Mouse (Mus musculus): ENCODE measurements around the gene Mpo. TPM values are rescaled to one million over a fixed set of nuclear protein-coding genes. Genes with fewer than 3 reads are reported as not detected.

Mpo gene
- polyA plus RNA-seq, 1 experiment from 2014 or later, result 0.89 TPM

GRCm38 (mm10) chr11:87748132-87749119, 45.0 kb upstream of the Mpo start:
- H3K4me2 ChIP-seq, result peak overlapping the region; percentile 38
- H3K4me1 ChIP-seq (ENCODE audit: insufficient read depth), result no peaks in the 10 kb centered on the region
- 0 out of 2 replicates have a peak, but pooled peaks have one; percentile 46 for ATAC-seq (ENCODE audit: insufficient read depth)
- H3K9ac ChIP-seq, result peak overlapping the region; percentile 9; the same call in 1 of the 2 replicates
- no peaks in the 10 kb centered on the region for H3K9me3 ChIP-seq (ENCODE audit: low read depth, low read length)
- peak overlapping the region; percentile 65 for H3K27ac ChIP-seq (ENCODE audit: low read depth)
- H3K36me3 ChIP-seq (ENCODE audit: insufficient read depth), result peaks cover 20% of the 10 kb centered on the region
- no peaks in the 10 kb centered on the region for H3K27me3 ChIP-seq (ENCODE audit: insufficient read depth, low read length)
- 34% methylated on average over 19 of the region's 19 CpGs for WGBS
- no peak for TF ChIP-seq CTCF (IDR thresholded peaks at IDR 0.05; ENCODE audit: low read depth)
- peak; percentile 47 for DNase-seq
- H3K4me3 ChIP-seq (ENCODE audit: low read depth, low read length), result no peak overlapping the region

GRCm38 (mm10) chr11:87749192-87750042, 44.0 kb upstream of the Mpo start:
- H3K27ac ChIP-seq (ENCODE audit: low read depth), result peak overlapping the region; percentile 65
- H3K4me1 ChIP-seq (ENCODE audit: insufficient read depth), result no peaks in the 10 kb centered on the region
- WGBS, result 31% methylated on average over 18 of the region's 18 CpGs
- DNase-seq, result peak; percentile 66
- TF ChIP-seq CTCF (IDR thresholded peaks at IDR 0.05; ENCODE audit: low read depth), result no peak
- H3K4me3 ChIP-seq (ENCODE audit: low read depth, low read length), result no peak overlapping the region
- peaks cover 11% of the 10 kb centered on the region for H3K36me3 ChIP-seq (ENCODE audit: insufficient read depth)
- no peaks in the 10 kb centered on the region for H3K27me3 ChIP-seq (ENCODE audit: insufficient read depth, low read length)
- no peaks in the 10 kb centered on the region for H3K9me3 ChIP-seq (ENCODE audit: low read depth, low read length)
- peak; percentile 83 for ATAC-seq (ENCODE audit: insufficient read depth)
- H3K4me2 ChIP-seq, result peak overlapping the region; percentile 38
- peak overlapping the region; percentile 9; the same call in 1 of the 2 replicates for H3K9ac ChIP-seq

- no peak for ATAC-seq (ENCODE audit: insufficient read depth)
- H3K4me2 ChIP-seq, result peak overlapping the region; percentile 4; the same call in 1 of the 2 replicates
These were observed 43.3 kb upstream of the Mpo start for GRCm38 (mm10) chr11:87750043-87750421.

GRCm38 (mm10) chr11:87750521-87750920, 42.9 kb upstream of the Mpo start:
- no peak for ATAC-seq (ENCODE audit: insufficient read depth)
- H3K27me3 ChIP-seq (ENCODE audit: insufficient read depth, low read length), result no peaks in the 10 kb centered on the region
- H3K36me3 ChIP-seq (ENCODE audit: insufficient read depth), result no peaks in the 10 kb centered on the region
- no peaks in the 10 kb centered on the region for H3K9me3 ChIP-seq (ENCODE audit: low read depth, low read length)
- no peak for DNase-seq
- no peak overlapping the region for H3K4me3 ChIP-seq (ENCODE audit: low read depth, low read length)
- H3K4me1 ChIP-seq (ENCODE audit: insufficient read depth), result no peaks in the 10 kb centered on the region
- H3K9ac ChIP-seq, result no peak overlapping the region
- 67% methylated on average over 3 of the region's 3 CpGs for WGBS
- no peak overlapping the region; the same call in 1 of the 2 replicates for H3K27ac ChIP-seq (ENCODE audit: low read depth)
- peak overlapping the region; percentile 4; the same call in 1 of the 2 replicates for H3K4me2 ChIP-seq
- no peak for TF ChIP-seq CTCF (IDR thresholded peaks at IDR 0.05; ENCODE audit: low read depth)

More at GRCm38 (mm10) chr11:87750043-87750421, 43.3 kb upstream of the Mpo start:
- no peaks in the 10 kb centered on the region for H3K4me1 ChIP-seq (ENCODE audit: insufficient read depth)
- no peak overlapping the region for H3K9ac ChIP-seq
- H3K27ac ChIP-seq (ENCODE audit: low read depth), result peak overlapping the region; percentile 65; the same call in 1 of the 2 replicates
- no peaks in the 10 kb centered on the region for H3K9me3 ChIP-seq (ENCODE audit: low read depth, low read length)
- no peak overlapping the region for H3K4me3 ChIP-seq (ENCODE audit: low read depth, low read length)
- no peak for DNase-seq
- H3K36me3 ChIP-seq (ENCODE audit: insufficient read depth), result peaks cover 4% of the 10 kb centered on the region
- H3K27me3 ChIP-seq (ENCODE audit: insufficient read depth, low read length), result no peaks in the 10 kb centered on the region
- TF ChIP-seq CTCF (IDR thresholded peaks at IDR 0.05; ENCODE audit: low read depth), result no peak
- WGBS, result 71% methylated on average over 11 of the region's 11 CpGs

- H3K27ac ChIP-seq (ENCODE audit: low read depth), result peak overlapping the region; percentile 65
- no peak overlapping the region for H3K4me3 ChIP-seq (ENCODE audit: low read depth, low read length)
- no peaks in the 10 kb centered on the region for H3K4me1 ChIP-seq (ENCODE audit: insufficient read depth)
- H3K9me3 ChIP-seq (ENCODE audit: low read depth, low read length), result no peaks in the 10 kb centered on the region
- DNase-seq (no peak), ATAC-seq (ENCODE audit: insufficient read depth) (no peak)
- no peak overlapping the region for H3K9ac ChIP-seq
- WGBS, result 80% methylated on average over 8 of the region's 8 CpGs
- no peaks in the 10 kb centered on the region for H3K36me3 ChIP-seq (ENCODE audit: insufficient read depth)
- H3K4me2 ChIP-seq, result peak overlapping the region; percentile 27; the same call in 1 of the 2 replicates
- no peaks in the 10 kb centered on the region for H3K27me3 ChIP-seq (ENCODE audit: insufficient read depth, low read length)
- no peak for TF ChIP-seq CTCF (IDR thresholded peaks at IDR 0.05; ENCODE audit: low read depth)
These were observed 42.4 kb upstream of the Mpo start for GRCm38 (mm10) chr11:87751031-87751430.

DNA sequence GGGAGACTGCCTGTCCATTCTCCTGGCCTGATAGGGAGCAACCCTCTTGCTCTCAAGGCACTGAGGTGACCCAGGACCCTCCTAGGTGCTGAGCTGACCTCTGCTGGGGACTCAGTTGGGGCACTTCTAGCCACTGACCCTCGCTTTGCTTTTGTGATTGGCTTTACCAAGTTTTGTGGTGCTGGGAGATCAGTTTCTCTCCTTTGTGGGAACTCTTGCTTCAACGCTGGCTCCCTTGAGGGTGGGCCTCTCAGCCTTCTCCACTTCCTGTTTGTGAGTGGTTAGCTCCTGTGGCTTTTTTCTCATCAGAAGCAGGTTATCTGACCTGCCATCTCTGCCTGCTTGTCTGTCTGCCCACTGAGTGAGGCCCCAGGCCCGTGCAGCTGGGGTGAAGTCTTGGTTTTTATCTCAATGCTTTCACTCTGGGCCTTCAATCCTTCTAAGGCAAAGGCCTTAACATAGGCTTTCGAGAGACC, 41.9 kb upstream of the Mpo start:
- H3K36me3 ChIP-seq (ENCODE audit: insufficient read depth), result no peaks in the 10 kb centered on the region
- ATAC-seq (ENCODE audit: insufficient read depth), result no peak
- no peak for DNase-seq
- H3K9ac ChIP-seq, result no peak overlapping the region
- WGBS, result 51% methylated on average over 4 of the region's 4 CpGs
- peak overlapping the region; percentile 27; the same call in 1 of the 2 replicates for H3K4me2 ChIP-seq
- H3K4me3 ChIP-seq (ENCODE audit: low read depth, low read length), result no peak overlapping the region
- no peaks in the 10 kb centered on the region for H3K4me1 ChIP-seq (ENCODE audit: insufficient read depth)
- H3K27me3 ChIP-seq (ENCODE audit: insufficient read depth, low read length), result no peaks in the 10 kb centered on the region
- no peak for TF ChIP-seq CTCF (IDR thresholded peaks at IDR 0.05; ENCODE audit: low read depth)
- H3K27ac ChIP-seq (ENCODE audit: low read depth), result peak overlapping the region; percentile 65
- H3K9me3 ChIP-seq (ENCODE audit: low read depth, low read length), result no peaks in the 10 kb centered on the region

Data from lung, embryonic 14.5 days (tissue).